Mouse (Mus musculus) embryonic facial prominence, embryonic 14.5 days (tissue): ENCODE measurements around the gene Kin. TPM values are rescaled to one million over a fixed set of nuclear protein-coding genes. Genes with fewer than 3 reads are reported as not detected.

Experiments
- polyA plus RNA-seq: library from polyadenylated mRNA; unstranded; fragments of >200 nt; fragmentation: Nextera tagmentation; extraction: Ambion mirVana; gene quantifications from 2 replicates; pipeline ENCODE4 v1.2.1, GENCODE M21; 2014

Kin gene
- polyA plus RNA-seq, 1 experiment from 2014 or later: 22.7 TPM

Other genes starting within 250 kb of the Kin start
- 0.29 and 0.34 TPM in 2 replicates for gene 4930412O13Rik, start 199.3 kb upstream of the Kin start, polyA plus RNA-seq
- 0.97 TPM in 1 of 2 replicates, not detected in the other for gene 9230102O04Rik, start 191.1 kb upstream of the Kin start, polyA plus RNA-seq
- 15.7 and 23.1 TPM in 2 replicates for gene Gata3, start 190.6 kb upstream of the Kin start, polyA plus RNA-seq
- 10.9 and 11.6 TPM in 2 replicates for gene Taf3, start 32.0 kb upstream of the Kin start, polyA plus RNA-seq
- 611 and 614 TPM in 2 replicates for gene Atp5c1, start 83 bp upstream of the Kin start, polyA plus RNA-seq
- 3.6 and 3.8 TPM in 2 replicates for gene Itih2, start 50.8 kb downstream of the Kin start, polyA plus RNA-seq
- 21.5 and 22.5 TPM in 2 replicates for gene Itih5, start 73.0 kb downstream of the Kin start, polyA plus RNA-seq